Mouse (Mus musculus) forebrain, embryonic 10.5 days (tissue): ENCODE results near the gene Dmkn. TPM values are rescaled to one million over a fixed set of nuclear protein-coding genes. Genes with fewer than 3 reads are reported as not detected.
"Not testable (repeated sequence)": the region's sequence is repeated elsewhere in the genome, so short reads cannot be mapped to it uniquely, and the experiment has no call there.

Source experiments
- DNase-seq: peaks from one replicate; pipeline ENCODE4 v3.0.0-alpha.2; 2017; ENCODE audit warnings: low spot score; ENCODE audit errors: extremely low spot score
- H3K27ac ChIP-seq: fragments of 300-500 bp; sonication (generic); 2 replicates; pipeline ENCODE4 v1.5.1; 2016; ENCODE audit warnings: mild to moderate bottlenecking
- H3K27me3 ChIP-seq: fragments of 300-500 bp; sonication (generic); 2 replicates; pipeline ENCODE4 v1.6.1; 2016; ENCODE audit warnings: mild to moderate bottlenecking; ENCODE audit not compliant: poor library complexity, severe bottlenecking
- H3K36me3 ChIP-seq: fragments of 300-500 bp; sonication (generic); replicated peaks from 2 replicates; pipeline ENCODE4 v1.6.1; 2016; ENCODE audit warnings: mild to moderate bottlenecking, moderate library complexity
- H3K4me1 ChIP-seq: fragments of 300-500 bp; sonication (generic); 2 replicates; pipeline ENCODE4 v1.6.1; 2016
- H3K4me3 ChIP-seq: fragments of 300-500 bp; sonication (generic); 2 replicates; pipeline ENCODE4 v1.5.1; 2016; ENCODE audit warnings: mild to moderate bottlenecking, moderate library complexity
- H3K9me3 ChIP-seq: fragments of 300-500 bp; sonication (generic); 2 replicates; pipeline ENCODE4 v1.6.1; 2016; ENCODE audit warnings: mild to moderate bottlenecking, moderate library complexity
- WGBS: fragments of 180-500 bp; shearing (Covaris S2); methylation state at CpG from one replicate; pipeline ENCODE4 v1.1.7; 2016; 5-methylcytosine and 5-hydroxymethylcytosine counted together
- polyA plus RNA-seq: library from polyadenylated mRNA; unstranded; fragments of >200 nt; fragmentation: Nextera tagmentation; extraction: Ambion mirVana; gene quantifications from 2 replicates; pipeline ENCODE4 v1.2.1, GENCODE M21; 2016

Dmkn gene
- not detected in 2 replicates for polyA plus RNA-seq

DNA sequence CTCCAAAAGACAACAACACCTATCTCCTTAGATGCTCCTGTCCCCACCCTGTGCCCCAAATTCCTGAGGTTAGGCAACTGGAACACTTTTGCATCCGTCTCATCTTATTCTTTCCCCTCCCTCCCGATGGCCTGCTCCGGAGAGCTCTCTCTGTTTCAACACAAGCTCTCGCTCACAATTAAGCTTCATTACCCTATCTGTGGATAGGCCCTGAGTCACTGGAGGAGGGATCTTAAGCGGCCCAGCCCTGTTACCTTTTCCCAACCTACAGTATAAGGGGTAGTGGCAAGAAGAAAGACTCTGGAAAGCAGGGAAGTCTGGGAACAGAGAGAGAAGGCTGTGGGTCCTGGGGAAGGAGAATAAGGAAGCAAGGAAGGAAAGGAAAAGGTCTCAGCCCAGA is at the start of gene Dmkn:
Gene Dmkn, plus strand, starts transcription at position 301 of the 400 bp plus-strand sequence.
- Histone ChIP-seq H3K4me3 (no peak within 1 kb of the TSS), H3K9me3 (no peaks in the 10 kb centered on the region), H3K36me3 (no peaks in the 10 kb centered on the region), H3K27me3 (0 out of 2 replicates have a peak, but pooled peaks cover 14% of the 10 kb centered on the region), H3K27ac (no peak within 1 kb of the TSS), H3K4me1 (peaks cover 14% of the 10 kb centered on the region)
- WGBS = 37% methylated on average over 5 of the region's 5 CpGs
- DNase-seq = no peak

- H3K4me1 ChIP-seq = peaks cover 14% of the 10 kb centered on the region
- no peaks in the 10 kb centered on the region for H3K36me3 ChIP-seq
- peak; percentile 89 for DNase-seq
- H3K4me3 ChIP-seq = peak overlapping the region; percentile 54
- WGBS = 1% methylated on average over 43 of the region's 43 CpGs
- H3K27me3 ChIP-seq = peaks cover 49% of the 10 kb centered on the region
- no peaks in the 10 kb centered on the region for H3K9me3 ChIP-seq
- H3K27ac ChIP-seq = peak overlapping the region; percentile 62; the same call in 1 of the 2 replicates
Observed at GRCm38 (mm10) chr7:30717006-30717715, 46.4 kb upstream of the Dmkn start.

DNA sequence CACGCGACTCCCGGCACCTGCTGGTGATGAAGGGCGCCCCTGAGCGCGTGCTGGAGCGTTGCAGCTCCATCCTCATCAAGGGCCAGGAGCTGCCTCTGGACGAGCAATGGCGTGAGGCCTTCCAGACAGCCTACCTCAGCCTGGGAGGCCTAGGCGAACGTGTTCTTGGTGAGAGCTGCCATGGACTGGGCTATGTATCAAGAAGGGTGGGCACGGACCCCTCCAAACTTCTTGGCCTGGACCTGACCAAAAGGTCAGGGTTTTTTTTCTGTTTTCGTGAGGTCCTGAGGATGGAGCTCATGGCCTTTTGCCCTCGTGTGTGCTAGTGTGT is 45.9 kb upstream of the Dmkn start:
- no peak for DNase-seq
- H3K4me1 ChIP-seq = peaks cover 14% of the 10 kb centered on the region
- H3K27ac ChIP-seq = peak overlapping the region; percentile 62; the same call in 1 of the 2 replicates
- H3K27me3 ChIP-seq = peaks cover 49% of the 10 kb centered on the region
- H3K9me3 ChIP-seq = no peaks in the 10 kb centered on the region
- 9% methylated on average over 14 of the region's 14 CpGs for WGBS
- no peaks in the 10 kb centered on the region for H3K36me3 ChIP-seq
- H3K4me3 ChIP-seq = peak overlapping the region; percentile 54

DNA sequence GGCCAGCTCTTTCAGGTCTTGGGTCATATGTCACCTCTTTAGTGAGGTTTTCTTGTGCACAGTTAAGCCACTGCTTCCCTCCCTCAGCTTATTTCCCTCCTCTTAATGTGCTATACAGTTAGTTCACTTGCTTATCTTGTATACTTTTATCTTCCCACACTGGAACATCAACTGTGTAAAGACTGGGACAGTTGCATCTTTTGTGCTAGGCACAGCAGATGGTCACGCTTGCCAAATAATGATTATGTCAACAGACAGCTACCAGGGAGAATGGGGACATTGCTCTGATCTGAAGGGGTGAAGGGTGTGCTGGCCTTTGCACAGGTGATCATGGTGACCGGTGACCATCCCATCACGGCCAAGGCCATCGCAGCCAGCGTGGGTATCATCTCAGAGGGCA is 43.9 kb upstream of the Dmkn start:
- Histone ChIP-seq H3K27ac (no peak overlapping the region), H3K9me3 (no peaks in the 10 kb centered on the region), H3K4me1 (peaks cover 27% of the 10 kb centered on the region), H3K27me3 (peaks cover 48% of the 10 kb centered on the region), H3K36me3 (no peaks in the 10 kb centered on the region), H3K4me3 (no peak overlapping the region)
- no peak for DNase-seq
- 98% methylated on average over 5 of the region's 5 CpGs for WGBS

DNA sequence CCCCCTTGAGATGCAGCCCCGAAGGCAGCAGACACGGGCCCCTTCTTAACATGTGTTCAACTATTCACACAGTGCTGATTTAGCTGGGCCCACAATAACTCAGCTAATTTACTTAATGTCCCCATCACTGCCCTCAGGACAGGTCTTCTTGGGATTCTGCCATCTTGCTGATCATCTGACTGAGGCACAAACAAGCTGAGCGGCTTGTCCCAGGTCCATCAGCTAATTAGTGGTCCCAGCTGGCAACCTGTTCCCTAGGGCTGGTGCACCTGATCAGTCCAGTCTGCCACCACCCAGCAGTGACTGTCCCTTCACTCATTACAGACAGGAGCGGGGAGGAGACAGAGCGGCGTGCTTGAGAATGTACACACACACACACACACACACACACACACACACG is 42.3 kb upstream of the Dmkn start:
- Histone ChIP-seq H3K4me1 (peaks cover 30% of the 10 kb centered on the region), H3K27ac (no peak overlapping the region), H3K36me3 (peaks cover 12% of the 10 kb centered on the region), H3K27me3 (peaks cover 32% of the 10 kb centered on the region), H3K4me3 (no peak overlapping the region), H3K9me3 (no peaks in the 10 kb centered on the region)
- WGBS = 88% methylated on average over 7 of the region's 7 CpGs
- no peak for DNase-seq

DNA sequence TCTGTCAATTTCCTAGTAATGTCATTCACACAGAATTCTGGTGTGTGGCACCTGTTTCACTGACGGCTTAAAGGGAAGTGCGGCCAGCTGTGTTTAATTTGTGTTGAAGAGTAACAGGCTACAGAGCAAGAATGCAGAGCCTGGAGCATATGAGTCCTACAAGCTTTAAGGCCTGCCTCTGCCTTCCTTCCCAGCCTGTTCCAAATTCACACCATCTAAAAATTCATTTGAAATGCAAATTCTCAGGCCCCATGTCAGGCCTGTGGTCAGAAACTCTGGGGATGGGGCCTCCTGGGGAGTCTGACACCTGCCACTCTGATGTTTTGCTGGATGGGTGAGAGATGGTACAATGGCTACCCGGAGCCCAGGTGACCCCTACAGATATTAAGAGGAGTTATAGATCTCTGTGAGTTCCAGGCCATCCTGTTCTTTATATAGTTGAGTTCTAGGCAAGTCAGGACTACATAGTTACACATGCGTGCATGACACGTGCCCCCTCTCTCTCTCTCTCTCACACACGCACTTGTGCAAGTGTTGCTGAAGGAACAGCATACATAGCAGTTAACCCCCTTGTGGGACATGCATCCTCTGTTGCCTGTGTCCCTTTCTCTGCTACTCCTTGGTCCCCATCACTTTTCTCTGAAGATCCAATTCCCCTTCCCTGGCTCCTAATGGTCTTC is 40.1 kb upstream of the Dmkn start:
- Histone ChIP-seq H3K36me3 (peaks cover 30% of the 10 kb centered on the region), H3K9me3 (no peaks in the 10 kb centered on the region), H3K4me3 (no peak overlapping the region), H3K27me3 (peaks cover 11% of the 10 kb centered on the region), H3K27ac (no peak overlapping the region), H3K4me1 (peaks cover 23% of the 10 kb centered on the region)
- 76% methylated on average over 6 of the region's 6 CpGs for WGBS
- no peak for DNase-seq

- Histone ChIP-seq H3K27me3 (no peaks in the 10 kb centered on the region), H3K27ac (no peak overlapping the region), H3K4me3 (peak overlapping the region; percentile 88), H3K4me1 (peaks cover 35% of the 10 kb centered on the region), H3K36me3 (peaks cover 47% of the 10 kb centered on the region), H3K9me3 (no peaks in the 10 kb centered on the region)
- DNase-seq = no peak
- WGBS = 87% methylated on average over 6 of the region's 6 CpGs
Observed at GRCm38 (mm10) chr7:30728214-30728613, 35.3 kb upstream of the Dmkn start.

- H3K36me3 ChIP-seq = peaks cover 54% of the 10 kb centered on the region
- DNase-seq = no peak
- WGBS = 9% methylated on average over 26 of the region's 26 CpGs
- H3K4me1 ChIP-seq = peaks cover 29% of the 10 kb centered on the region
- no peaks in the 10 kb centered on the region for H3K9me3 ChIP-seq
- H3K4me3 ChIP-seq = peak overlapping the region; percentile 88
- H3K27ac ChIP-seq = peak overlapping the region; percentile 91
- H3K27me3 ChIP-seq = no peaks in the 10 kb centered on the region
Observed at GRCm38 (mm10) chr7:30728739-30729395, 34.7 kb upstream of the Dmkn start.

DNA sequence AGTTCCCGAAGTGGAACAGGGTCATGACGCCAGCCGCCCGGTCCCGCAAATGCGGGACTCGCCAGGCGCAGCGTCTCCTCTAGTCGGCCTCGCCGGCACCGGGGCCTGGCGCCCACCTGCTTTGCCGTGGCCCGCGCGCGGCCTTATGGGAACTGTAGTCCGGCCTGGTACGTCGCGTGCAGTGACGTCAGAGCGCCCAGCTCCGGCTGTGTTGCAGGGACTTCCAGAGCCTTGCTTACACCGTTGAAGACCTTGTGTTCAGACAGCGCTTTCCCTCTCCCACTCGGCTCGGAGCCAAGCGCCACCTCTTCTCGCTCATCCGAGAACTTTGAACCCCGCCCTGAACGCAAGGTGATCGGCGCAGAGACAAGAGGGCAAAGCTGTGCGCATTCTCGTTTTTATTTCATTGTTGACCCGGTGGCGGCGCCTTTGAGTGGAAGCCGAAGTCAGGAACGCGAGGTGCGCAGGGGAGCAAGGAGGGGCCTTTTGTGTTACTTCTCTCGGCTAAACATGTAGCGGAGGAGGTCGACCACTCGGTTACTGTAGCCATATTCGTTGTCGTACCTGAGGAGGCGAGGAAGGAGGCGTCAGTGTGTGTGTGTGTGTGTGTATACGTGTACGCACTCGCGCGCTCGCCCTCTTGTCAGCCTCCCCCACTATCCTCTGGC is 34.0 kb upstream of the Dmkn start, which contains the start of gene Tmem147:
Gene Tmem147, minus strand, starts transcription at position 145 of the 668 bp plus-strand sequence.
- Histone ChIP-seq H3K36me3 (peaks cover 60% of the 10 kb centered on the region), H3K9me3 (no peaks in the 10 kb centered on the region), H3K27ac (peak within 1 kb of the TSS; percentile 91), H3K4me3 (peak within 1 kb of the TSS; percentile 88), H3K27me3 (no peaks in the 10 kb centered on the region), H3K4me1 (peaks cover 27% of the 10 kb centered on the region)
- peak; percentile 92 for DNase-seq
- under 1% methylated on average over 60 of the region's 60 CpGs for WGBS

DNA sequence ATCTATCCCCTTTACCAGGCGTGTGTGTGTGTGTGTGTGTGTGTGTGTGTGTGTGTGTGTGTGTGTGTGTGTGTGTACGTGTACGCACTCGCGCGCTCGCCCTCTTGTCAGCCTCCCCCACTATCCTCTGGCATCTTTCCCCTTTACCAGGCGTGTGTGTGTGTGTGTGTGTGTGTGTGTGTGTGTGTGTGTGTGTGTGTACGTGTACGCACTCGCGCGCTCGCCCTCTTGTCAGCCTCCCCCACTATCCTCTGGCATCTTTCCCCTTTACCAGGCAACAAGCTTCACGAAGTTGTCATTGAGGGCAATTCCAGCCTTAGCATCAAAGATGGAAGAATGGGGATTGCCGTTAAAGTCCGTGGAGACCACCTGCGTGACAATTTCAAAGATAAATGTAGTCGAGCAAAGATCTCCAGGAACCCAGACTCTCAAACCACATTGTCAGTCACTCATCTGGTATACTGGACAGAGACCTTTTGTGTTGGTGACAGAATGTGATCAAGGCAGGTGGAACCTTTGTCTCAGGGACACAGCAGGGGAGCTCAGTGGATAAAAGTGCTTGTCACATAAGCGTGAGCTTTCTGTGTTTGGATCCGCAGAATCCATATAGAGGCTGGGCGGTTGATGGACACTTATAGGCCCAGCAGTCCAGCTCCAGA is 33.4 kb upstream of the Dmkn start:
- not testable (repeated sequence) for H3K9me3 ChIP-seq, DNase-seq, H3K27me3 ChIP-seq
- 30% methylated on average over 15 of the region's 22 CpGs for WGBS
- Histone ChIP-seq H3K4me3 (peak overlapping the region; percentile 88), H3K36me3 (peaks cover 64% of the 10 kb centered on the region), H3K27ac (peak overlapping the region; percentile 91), H3K4me1 (peaks cover 23% of the 10 kb centered on the region)

- no peaks in the 10 kb centered on the region for H3K4me1 ChIP-seq
- H3K9me3 ChIP-seq = no peaks in the 10 kb centered on the region
- H3K4me3 ChIP-seq = no peak overlapping the region
- no peak for DNase-seq
- peaks cover 74% of the 10 kb centered on the region for H3K36me3 ChIP-seq
- H3K27me3 ChIP-seq = no peaks in the 10 kb centered on the region
- WGBS = 87% methylated on average over 3 of the region's 3 CpGs
- no peak overlapping the region for H3K27ac ChIP-seq
Observed at GRCm38 (mm10) chr7:30736211-30736610, 27.3 kb upstream of the Dmkn start.

- not testable (repeated sequence) for H3K27ac ChIP-seq, H3K4me1 ChIP-seq, H3K9me3 ChIP-seq, H3K27me3 ChIP-seq, DNase-seq, H3K4me3 ChIP-seq
- peaks cover 20% of the 10 kb centered on the region for H3K36me3 ChIP-seq
- WGBS = 96% methylated on average over 2 of the region's 2 CpGs
Observed at GRCm38 (mm10) chr7:30742570-30742969, 21.0 kb upstream of the Dmkn start.
